Mouse (Mus musculus) gastrocnemius, postnatal 36 days (tissue): ENCODE measurements around the gene Cd164l2. TPM values are rescaled to one million over a fixed set of nuclear protein-coding genes. Genes with fewer than 3 reads are reported as not detected.

Experiments used
- DNase-seq, 2 experiments: peaks; one replicate each; pipeline ENCODE4 v3.0.0; 2022
- intact Hi-C: fragments of 180-260 bp; cut with DNase I; formaldehyde crosslinking; loops from one replicate; pipeline ENCODE4 v1.15.1; 2025
- long read RNA-seq, 2 experiments: library from polyadenylated mRNA; stranded (forward); transcript quantifications; one replicate each; pipeline ENCODE4 v2.0.0; 2021
- total RNA-seq, 2 experiments: library from RNA; stranded (reverse); gene quantifications; 2 replicates each; pipeline ENCODE4 v1.2.3; 2021

The Cd164l2 gene
- total RNA-seq, result under 1 TPM in 1 of 2 experiments, not detected in 1; 0.27 TPM
- long read RNA-seq, experiment 1, result 0 reads
- long read RNA-seq, experiment 2, partial matches to known transcripts, result 0 of 1 reads
- long read RNA-seq, experiment 2, other reads (novel, unspliced or antisense), result 1 of 1 reads

DNA sequence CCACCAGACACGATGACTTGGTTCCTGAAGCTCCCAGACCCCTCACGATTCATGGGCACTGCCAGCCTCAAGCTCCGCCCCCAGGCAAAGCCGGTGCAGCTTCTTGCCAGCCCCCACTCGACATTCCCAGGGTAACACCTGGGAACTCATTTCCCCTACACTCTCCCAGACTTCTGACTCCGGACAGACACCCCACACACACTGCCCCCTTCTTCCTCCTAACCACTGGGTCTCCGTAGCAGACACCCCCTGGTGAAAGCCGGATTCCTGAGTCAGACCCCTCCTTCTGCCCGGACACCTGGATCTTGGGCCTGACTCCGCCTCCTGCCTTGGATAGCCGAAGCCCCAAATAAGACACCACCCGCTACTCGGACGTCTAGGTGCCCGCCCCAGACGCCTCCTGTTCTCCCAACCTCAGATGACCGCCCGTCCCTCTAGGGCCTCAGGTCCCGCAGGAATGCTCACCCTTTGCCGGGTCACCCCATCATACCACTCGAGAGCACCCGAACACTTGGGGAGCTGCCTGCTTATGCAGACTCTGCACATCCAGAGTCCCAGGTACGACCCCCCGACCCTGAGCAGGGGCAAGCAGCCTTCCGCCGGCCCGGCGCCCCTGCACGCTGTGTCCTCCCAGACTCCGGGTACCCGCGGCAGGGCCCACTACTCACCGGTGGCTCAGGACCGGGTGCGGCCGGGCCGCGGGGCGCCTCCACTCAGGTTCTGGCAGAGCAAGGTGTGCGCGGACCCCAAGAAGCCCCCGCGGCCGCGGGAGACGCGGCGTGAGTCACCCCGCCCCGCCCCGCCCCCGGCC is at the start of gene Cd164l2, which contains the start of gene Gpr3:
Gene Cd164l2 (plus strand): TSS at position 381 of the 811 bp plus-strand sequence.
Gene Gpr3 (minus strand): TSS at position 786 of the 811 bp plus-strand sequence.
- DNase-seq, result no peak
- intact Hi-C loops, result loop anchor here (5.0 to 10.0 kb wide), 2 partner anchors 205 to 267 kb away; no protein-coding TSS in a partner anchor

DNA sequence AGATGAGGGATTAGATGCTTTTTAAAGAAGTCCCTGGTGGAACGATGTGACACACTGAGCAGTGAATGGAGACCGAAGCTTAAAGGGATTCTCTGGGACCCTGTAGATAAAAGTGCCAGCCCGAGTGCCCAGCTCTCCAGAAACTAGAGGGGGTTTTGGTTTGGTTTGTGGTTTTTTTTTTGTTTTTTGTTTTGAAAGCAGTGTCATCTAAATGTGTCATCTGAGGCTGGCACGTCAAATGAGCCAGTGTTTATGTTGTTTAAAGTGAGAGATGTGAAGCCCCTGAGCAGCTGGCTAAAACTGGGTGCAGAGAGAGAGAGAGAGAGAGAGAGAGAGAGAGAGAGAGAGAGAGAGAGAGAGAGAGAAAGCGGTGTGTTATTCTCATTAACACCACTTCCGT is 49.7 kb upstream of the Cd164l2 start:
- intact Hi-C loops, result no loop called here
- DNase-seq, result no peak

DNA sequence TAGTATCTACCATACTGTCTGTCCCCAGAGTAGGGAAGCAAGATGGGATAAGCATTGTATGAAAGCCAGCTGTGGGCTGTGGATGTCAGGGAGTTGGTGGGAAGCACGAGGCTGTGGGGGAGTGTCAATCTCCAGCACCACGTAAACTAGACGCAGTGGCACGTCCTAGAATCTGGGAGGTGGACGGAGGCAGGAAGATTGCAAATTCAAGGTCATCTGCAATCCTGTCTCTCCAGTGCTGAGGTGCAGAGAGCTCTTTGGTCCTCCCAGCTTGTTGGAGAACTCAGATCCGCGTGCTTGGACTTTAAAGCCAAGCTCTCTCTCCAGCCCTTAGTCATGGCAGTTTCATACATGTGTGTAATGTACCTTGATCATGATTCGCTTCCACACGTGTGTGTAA is 45.2 kb upstream of the Cd164l2 start:
- DNase-seq, result no peak
- intact Hi-C loops, result no loop called here

DNA sequence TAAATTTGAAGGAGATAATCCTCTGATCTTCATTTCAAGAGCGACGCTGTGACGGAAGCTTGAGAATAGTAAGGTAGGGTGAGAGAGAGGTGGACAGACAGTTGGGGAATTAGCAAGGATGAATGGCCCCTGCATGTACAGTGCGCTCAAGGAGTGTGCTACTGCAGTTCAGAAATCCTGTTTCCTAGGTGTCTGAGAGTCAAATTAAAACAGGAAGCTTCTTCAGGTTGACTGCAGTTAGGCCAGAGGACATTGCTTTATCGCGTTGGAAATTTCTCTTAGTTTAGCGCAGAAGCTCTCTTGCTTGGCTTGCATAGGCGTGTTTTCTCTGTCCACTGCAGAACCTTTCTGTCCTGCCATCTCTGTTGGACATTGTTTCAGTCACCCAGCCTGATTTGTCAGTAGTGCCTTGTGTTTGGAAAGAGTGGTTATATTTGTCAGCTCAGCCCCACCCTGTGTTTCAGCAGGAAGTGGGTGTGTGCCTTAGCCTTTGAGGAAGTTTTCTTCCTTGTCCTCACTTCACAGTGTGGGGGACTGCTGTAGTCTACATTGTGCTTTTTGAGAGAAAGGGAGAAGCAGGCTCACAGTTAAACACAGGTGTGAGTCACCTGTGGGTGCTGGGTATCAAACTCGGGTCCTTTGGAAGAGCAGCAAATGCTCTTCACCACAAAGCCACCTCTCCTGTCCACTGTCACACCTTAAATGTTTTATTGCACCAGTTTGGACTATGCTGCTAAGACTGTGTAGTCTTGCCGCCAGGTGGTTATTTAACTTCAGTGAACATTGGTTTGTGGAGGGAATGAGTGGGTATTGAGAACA is 42.5 kb upstream of the Cd164l2 start:
- intact Hi-C loops, result no loop called here
- DNase-seq, result no peak

DNA sequence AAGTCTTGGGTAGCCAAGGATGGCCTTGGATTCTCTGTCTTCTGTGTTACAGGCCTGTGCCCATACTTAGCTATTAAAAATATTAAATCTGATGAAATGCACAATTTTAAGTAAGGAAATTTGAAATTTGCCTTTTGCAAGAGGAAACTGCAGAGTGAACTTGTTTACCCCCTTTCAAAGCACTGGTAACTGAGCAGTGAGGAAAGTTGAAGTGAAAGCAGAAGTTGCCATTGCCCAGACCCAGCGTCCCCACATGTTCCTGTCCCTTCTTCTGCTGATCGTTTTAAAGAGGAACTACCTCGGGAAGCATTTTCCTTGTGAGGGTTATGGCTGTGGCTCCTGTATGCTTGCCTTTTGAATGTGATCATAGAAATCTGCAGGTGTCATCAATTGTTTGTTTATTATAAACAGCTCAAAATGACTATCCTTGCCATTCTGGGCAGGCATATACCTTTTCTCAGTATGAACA is 41.8 kb upstream of the Cd164l2 start:
- intact Hi-C loops, result no loop called here

DNA sequence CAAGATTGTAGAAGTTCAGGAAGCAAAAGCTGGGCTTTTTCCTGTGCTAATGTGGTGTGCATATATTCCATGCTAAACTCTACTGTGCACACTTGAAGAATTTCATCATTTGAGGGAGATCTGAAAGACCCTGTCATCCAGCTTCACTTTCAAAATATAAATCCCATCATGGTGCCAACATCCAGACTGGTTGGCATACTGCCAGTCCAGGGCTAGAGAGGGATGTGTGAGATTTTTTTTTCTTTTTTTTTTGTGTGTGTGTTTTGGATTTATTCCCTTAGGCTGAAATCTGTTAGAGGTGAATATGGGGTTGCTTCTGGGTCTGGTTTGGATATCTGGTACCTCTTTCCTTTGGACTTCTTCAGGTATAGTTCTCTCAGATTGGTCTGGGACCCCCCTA is 41.3 kb upstream of the Cd164l2 start:
- intact Hi-C loops, result no loop called here
- DNase-seq, result no peak

More for the DNA sequence above, 41.8 kb upstream of the Cd164l2 start:
- no peak for DNase-seq

DNA sequence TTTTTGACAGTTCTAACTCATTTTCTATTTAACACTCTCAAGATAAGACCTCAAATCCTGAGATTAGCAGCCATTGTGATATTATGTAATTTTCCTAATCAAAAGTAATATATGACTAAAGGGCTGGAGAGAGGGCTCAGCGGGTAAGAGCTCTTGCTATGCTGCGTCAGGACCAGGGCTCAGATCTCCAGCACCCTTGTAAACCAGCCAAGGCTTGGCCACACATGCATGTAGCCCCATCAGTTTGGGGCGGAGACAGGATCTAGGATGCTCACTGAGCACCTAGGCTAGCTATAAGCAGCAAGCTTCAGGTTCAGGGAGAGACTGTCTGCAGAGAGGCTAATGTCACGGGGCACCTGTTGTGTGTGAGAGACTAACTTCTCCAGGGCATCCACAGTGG is 39.5 kb upstream of the Cd164l2 start:
- no peak for DNase-seq
- intact Hi-C loops, result no loop called here

DNA sequence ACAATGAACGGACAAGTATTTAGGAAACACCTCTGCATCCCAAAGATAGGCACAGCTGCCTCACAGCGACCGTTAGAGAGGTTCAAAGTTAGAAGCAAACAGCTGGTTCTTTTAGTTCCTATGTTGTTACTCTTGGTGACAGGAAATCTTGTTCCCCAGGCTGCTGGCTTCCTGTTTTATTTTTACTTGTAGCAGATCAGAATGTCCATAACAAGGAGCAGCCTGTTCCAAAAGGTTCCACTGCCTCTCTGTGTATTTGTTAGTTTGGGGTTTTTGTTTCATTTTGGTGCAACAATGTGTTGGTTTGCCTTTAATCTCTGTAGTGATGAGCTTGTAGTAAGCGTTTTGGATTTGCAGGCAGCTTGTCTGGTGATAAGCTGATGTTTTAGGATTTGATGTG is 37.6 kb upstream of the Cd164l2 start:
- DNase-seq, result no peak
- intact Hi-C loops, result no loop called here

DNA sequence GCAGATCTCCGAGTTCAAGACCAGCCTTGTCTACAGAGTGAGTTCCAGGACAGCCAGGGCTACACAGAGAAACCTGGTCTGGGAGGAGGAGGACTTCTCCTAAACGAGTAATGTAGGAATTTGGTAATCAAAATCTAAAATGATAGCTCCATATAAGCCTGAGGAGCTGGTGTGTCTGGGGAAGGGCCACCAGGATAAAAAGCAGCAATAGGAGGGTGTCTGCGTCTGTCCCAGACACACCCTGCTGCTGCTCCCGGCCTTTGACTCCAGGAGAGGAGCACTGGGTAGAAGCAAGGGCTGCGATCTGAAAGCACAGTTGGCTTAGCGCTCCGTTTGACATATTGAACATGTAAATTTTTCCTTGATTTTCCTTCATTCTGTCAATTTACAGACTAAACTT is 36.7 kb upstream of the Cd164l2 start:
- intact Hi-C loops, result no loop called here

DNA sequence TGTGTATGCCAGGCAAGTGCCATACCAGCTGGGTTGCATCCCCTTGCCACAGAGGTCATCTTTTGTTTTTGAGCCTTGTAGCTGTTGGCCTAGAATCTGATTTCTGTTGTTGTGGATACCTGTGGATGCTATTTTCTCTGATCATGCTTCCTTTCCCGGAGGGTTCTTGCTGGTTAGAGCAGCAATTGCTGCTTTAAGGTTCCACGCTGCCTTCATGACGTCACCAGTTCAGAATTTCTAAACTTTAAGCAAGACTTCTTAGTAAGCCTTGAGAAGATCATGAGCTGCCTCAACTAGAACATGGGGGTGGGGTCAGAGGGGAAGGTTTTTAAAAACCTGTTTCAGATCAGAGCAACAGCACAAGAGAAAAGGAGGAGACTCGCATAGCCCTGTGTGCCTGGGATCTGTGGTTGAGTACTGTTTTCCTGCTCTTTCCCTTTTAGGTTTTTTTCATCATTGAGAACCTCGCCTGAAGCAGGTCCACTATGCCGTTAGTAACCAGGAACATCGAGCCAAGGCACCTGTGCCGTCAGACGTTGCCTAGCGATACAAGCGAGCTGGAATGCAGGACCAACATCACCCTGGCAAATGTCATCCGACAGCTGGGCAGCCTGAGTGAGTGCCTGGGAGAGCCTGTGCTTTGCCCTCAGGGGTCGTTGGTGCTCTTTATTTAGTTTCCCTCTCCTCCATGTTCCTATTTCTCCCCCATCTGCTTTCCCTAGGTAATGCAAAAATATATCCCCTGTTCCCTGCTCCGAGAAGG is 35.8 kb upstream of the Cd164l2 start:
- intact Hi-C loops, result no loop called here
- no peak for DNase-seq

More for the DNA sequence above, 36.7 kb upstream of the Cd164l2 start:
- DNase-seq, result no peak

DNA sequence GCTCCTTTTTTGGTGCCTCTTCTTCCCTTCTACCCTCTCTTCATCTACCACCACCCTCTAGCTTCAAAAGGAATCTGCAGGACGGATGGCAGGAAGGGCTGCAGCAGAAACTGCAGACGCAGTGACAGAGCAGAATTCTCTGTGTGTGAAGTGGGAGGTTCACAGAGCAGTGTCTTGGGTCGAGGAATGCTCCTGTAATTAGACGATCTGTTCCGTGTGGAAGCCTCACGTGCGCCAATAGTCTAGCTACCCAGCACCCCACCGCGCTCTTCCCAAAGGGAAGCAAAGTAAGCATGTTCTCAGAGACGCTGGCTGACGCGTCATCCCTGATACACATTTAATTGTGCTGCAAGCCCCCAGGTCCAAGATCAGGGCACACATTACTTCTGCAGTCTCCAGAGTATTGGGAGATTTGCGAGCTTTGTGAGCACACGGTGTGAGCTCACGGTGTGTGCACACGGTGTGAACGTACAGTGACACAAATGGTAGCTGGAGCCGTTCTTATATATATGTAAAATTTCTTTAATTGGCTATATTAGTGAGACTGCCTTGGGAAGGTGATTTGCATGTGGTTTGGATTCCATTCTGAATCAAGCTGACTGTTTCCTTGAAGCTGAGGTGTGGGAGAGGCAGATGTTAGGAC is 35.0 kb upstream of the Cd164l2 start:
- intact Hi-C loops, result no loop called here
- DNase-seq, result no peak

DNA sequence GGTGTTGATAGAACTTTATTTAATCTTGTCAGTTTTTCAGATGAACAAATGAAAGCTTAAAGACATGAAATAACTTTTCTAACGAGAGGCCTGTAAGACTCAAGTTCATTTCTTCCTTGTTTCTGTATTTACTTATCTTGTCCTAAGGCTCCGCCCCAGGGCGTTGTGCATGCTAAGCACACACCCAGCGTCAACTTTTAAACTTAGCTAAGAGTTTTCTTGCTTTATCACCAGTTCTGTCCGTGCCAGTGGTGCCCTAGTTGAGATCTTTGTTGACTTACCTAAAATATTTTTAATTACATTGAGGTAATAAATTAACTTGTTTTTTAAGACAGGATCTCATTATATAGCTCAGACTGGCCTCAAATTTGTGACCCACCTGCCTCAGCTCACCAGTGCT is 33.6 kb upstream of the Cd164l2 start:
- no peak for DNase-seq
- intact Hi-C loops, result no loop called here

DNA sequence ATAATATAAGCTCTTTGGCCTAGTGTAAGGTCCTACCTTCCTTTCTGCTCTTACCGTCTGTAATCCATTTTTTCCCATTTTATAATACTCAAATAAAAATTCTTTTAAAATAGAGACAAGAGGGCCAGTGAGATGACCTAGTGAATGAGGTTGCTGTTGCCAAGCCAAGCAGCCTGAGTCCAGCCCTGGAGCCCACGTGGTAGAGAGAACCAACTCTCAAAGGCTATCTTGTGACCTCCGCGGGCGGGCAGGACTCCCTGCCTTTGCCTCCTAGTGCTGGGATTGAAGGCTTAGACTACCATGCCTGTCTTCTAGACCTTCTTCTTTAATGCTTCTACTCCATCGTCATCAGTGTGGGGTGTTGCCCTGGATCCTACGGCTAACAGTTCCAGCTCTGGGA is 32.7 kb upstream of the Cd164l2 start:
- no peak for DNase-seq
- intact Hi-C loops, result no loop called here

DNA sequence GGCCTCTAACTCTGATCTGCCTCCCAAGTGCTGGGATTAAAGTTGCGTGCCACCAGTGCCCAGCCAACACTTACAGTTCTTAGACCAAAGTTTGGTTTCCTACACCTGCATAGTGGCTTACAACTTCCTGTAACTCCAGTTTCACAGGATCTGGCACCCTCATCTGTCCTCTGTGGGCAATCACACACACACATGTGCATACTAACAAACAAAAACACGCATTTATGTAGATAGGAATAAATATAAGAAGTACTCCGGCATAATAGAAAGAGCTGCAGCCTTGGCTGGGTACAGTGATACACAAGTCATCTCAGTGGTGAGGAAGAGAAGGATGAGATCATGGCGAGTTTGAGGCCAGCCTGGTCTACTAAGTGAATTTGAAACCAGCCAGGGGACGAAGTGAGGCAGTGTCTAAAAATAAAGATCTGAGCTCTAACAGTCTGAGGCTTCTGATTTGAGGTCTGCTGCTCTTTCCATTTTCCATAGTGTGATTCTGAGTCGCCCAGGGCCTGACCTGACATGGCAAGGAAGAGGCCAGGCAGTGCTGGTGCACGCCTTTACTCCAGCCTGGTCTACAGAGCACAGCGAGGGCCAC is 29.4 kb upstream of the Cd164l2 start:
- intact Hi-C loops, result no loop called here

DNA sequence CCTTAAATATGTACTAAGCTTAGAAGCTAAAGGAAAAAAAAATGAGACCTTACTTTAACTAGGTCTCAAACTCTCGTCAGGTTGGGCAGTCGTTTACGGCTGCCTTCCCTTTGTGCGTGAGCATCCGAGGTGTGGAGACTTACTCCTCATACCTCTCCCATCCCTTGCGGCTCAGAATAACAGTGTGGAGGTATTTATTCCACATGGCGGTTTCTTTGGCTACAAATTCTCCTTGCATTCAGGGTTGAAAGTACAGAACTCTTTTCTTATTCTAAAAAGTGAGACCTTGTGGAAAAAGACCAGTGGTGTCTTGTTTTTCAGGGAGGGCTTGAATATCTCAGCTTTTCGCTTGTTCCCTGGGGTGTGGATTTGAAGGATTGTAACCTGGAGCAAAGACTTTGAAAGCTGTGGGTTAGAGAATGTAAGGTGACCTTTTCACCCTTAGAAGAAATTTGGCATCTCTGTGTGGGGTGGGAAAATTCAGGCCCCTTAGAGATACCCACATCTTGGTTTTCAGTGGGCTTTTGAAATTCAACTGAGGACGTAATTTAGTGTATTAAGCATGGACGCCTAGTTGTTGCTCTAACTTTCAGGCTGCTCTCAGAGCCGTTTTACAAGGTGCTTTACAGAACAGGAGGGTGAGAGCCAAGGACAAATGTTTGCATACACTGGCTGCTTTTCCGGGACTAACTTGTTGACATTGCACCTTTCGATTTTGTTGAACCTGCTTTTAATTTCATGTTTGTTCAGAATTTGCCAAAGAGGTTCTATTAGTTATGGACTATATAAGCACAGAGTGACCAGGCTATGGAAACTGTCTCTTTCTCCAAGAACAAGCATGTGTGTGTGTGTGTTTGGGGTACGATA is 27.7 kb upstream of the Cd164l2 start:
- intact Hi-C loops, result no loop called here
- DNase-seq, result no peak

More for the DNA sequence above, 29.4 kb upstream of the Cd164l2 start:
- no peak for DNase-seq

DNA sequence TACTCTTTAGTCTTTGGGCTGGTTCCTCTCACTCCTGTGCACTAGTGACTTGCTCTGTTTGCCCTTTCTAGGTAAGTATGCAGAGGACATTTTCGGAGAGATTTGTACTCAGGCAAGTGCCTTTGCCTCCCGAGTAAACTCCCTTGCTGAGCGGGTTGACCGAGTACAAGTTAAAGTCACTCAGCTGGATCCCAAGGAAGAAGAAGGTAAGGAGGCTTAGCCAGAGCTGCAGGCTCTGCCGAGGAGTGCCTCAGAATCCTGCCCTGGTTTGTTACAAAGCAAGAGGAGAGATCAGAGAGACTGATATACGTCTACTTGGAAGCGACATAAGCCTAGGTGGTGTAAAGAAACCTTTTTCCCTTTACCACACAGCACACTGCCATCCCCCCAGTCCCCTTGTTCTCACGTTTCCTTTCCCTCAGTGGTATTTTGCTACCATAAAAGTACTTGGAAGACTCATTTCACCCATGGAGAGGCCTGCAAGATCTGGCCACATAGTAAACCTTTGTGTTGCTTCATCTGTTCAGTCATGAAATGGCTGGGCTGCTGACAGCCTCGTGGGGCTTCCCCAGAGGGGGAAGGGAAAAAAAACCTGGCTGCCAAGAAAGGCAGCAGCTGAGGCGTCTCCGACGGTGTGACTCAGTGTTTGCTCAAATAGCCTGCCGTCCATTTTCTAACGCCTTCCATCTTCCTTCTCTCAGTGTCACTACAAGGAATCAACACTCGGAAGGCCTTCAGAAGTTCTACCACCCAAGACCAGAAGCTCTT is 26.8 kb upstream of the Cd164l2 start:
- intact Hi-C loops, result no loop called here
- peak; percentile 51 to 61 for DNase-seq

DNA sequence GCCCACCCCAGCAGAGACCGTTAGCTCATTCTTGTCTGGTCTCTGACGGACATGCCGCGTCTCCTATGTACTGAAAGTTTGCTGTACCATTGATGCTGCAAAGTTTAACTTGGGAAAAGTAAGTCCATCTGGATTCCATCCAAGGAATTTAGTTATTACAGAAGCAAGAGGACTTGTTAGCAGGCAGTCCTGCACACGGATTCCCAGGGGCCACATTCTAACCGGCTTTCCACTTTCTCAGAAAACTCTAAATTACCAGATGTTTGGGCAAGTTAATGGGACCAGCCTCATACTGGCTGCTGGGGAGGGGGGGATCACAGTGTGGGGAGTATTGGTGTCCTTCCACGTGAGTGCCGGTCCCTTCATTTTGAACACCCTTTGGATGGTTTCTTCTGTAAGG is 26.0 kb upstream of the Cd164l2 start:
- DNase-seq, result no peak

DNA sequence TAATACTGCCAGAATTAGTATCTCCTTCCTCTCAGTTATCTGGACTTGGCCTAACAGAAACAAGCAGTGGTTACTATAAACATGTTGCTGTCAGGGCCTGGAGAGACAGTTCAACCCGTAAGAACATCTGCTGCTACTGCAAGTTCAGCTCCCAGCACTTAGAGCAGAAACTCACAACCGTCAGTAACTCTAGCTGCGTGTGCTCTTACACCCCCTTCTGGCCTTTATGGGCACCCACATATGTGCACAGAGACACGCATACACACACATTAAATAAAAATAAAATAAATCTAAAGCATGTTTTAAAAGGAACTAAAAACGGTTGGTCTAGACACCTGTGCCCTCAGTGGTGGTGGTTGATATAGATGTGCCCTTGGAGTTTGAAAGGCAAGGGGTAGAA is 25.1 kb upstream of the Cd164l2 start:
- intact Hi-C loops, result no loop called here
- no peak for DNase-seq

More for the DNA sequence above, 26.0 kb upstream of the Cd164l2 start:
- intact Hi-C loops, result no loop called here
